Mouse (Mus musculus) midbrain, embryonic 10.5 days (tissue): ENCODE results near the gene Olr1. TPM values are rescaled to one million over a fixed set of nuclear protein-coding genes. Genes with fewer than 3 reads are reported as not detected.

Experiments
- polyA plus RNA-seq: library from polyadenylated mRNA; unstranded; fragments of >200 nt; fragmentation: Nextera tagmentation; extraction: Ambion mirVana; gene quantifications from 2 replicates; pipeline ENCODE4 v1.2.1, GENCODE M21; 2016

The Olr1 gene
- polyA plus RNA-seq, 1 experiment from 2014 or later = 0.10 TPM

Other genes starting within 250 kb of the Olr1 start
- gene Cd69, start 231.7 kb downstream of the Olr1 start, polyA plus RNA-seq = 0.10 and 0.17 TPM in 2 replicates
- not detected in 2 replicates for gene 4922502D21Rik, start 175.4 kb downstream of the Olr1 start, polyA plus RNA-seq
- 0.09 and 0.26 TPM in 2 replicates for gene Clec12a, start 164.5 kb downstream of the Olr1 start, polyA plus RNA-seq
- gene Clec12b, start 121.3 kb downstream of the Olr1 start, polyA plus RNA-seq = not detected in 2 replicates
- 12.0 and 20.7 TPM in 2 replicates for gene Clec1b, start 109.9 kb downstream of the Olr1 start, polyA plus RNA-seq
- gene Clec9a, start 98.3 kb downstream of the Olr1 start, polyA plus RNA-seq = 0.11 and 0.21 TPM in 2 replicates
- gene Clec1a, start 55.2 kb downstream of the Olr1 start, polyA plus RNA-seq = 0.42 and 0.68 TPM in 2 replicates
- gene Tmem52b, start 5.4 kb upstream of the Olr1 start, polyA plus RNA-seq = not detected in 2 replicates
- 47.1 and 59.3 TPM in 2 replicates for gene Gabarapl1, start 26.0 kb upstream of the Olr1 start, polyA plus RNA-seq
- not detected in 2 replicates for gene Klre1, start 70.7 kb upstream of the Olr1 start, polyA plus RNA-seq
- 0.14 TPM in 1 of 2 replicates, not detected in the other for gene Klrd1, start 84.6 kb upstream of the Olr1 start, polyA plus RNA-seq
- gene Klrk1, start 116.7 kb upstream of the Olr1 start, polyA plus RNA-seq = 0.22 and 0.39 TPM in 2 replicates
- gene Klrc3, start 136.2 kb upstream of the Olr1 start, polyA plus RNA-seq = not detected in 2 replicates
- not detected in 2 replicates for gene Klrc2, start 153.5 kb upstream of the Olr1 start, polyA plus RNA-seq
- not detected in 2 replicates for gene Klrc1, start 171.8 kb upstream of the Olr1 start, polyA plus RNA-seq
- not detected in 2 replicates for gene Klri1, start 210.0 kb upstream of the Olr1 start, polyA plus RNA-seq
- not detected in 2 replicates for gene Klri2, start 233.3 kb upstream of the Olr1 start, polyA plus RNA-seq